Mouse (Mus musculus) Patski (cell line): ENCODE results near the gene Kantr. TPM values are rescaled to one million over a fixed set of nuclear protein-coding genes. Genes with fewer than 3 reads are reported as not detected.
"Not testable (repeated sequence)": the region's sequence is repeated elsewhere in the genome, so short reads cannot be mapped to it uniquely, and the experiment has no call there.

ENCODE experiments used
- ATAC-seq: fragments of 100-300 bp; one replicate; pipeline ENCODE4 v1.8.0; 2021
- CTCF ChIA-PET: fragments of 350-600 bp; sonication (Branson Sonifier 250); formaldehyde crosslinking; loops from one replicate; lab custom pipeline; 2022; ENCODE audit warnings: inconsistent platforms; lab: Charles Lee
- POLR2A ChIA-PET: fragments of 350-600 bp; sonication (Branson Sonifier 250); formaldehyde crosslinking; loops from one replicate; lab custom pipeline; 2022; ENCODE audit warnings: antibody characterized with exemption, inconsistent platforms; lab: Charles Lee
- DNase-seq: peaks from one replicate; pipeline ENCODE4 v3.0.0-alpha.2; 2011; ENCODE audit warnings: low read depth, low spot score
- H3K27me3 ChIP-seq: fragments of 371-371 bp; one replicate; pipeline ENCODE4 v1.5.1; 2021
- CTCF ChIP-seq: fragments of 100-300 bp; IDR thresholded peaks from one replicate; pipeline ENCODE4 v1.5.1; 2021
- in situ Hi-C: fragments of 300-500 bp; cut with MboI; formaldehyde crosslinking; loops from 3 replicates; pipeline ENCODE4 v1.11.1; 2018; ENCODE audit warnings: low pct_unique_long_range_greater_than_20kb, mixed read lengths
- polyA plus RNA-seq: library from polyadenylated mRNA; unstranded; gene quantifications from one replicate; pipeline ENCODE4 v1.2.3, GENCODE M21; 2021

The Kantr gene
- polyA plus RNA-seq, 1 experiment from 2014 or later, result 11.1 TPM

DNA sequence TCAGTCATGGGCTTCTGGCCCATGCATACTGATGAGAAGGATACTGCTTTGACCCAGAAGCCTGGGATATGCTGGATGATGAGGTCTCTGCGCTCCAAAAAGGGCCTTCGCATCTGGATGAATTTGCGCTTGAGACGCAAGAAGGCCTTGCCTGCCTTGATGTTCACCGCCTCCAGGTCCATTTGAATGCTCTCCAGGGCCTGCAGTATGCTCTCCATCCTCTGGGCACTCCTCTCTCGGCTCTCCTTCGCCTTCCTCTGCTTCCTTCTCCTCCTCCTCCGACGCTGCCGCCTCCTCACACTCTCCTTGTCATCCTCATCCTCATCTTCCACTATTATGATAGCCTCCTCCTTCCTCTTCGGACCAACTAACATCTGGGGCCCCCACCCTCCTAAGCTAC, 14.2 kb upstream of the Kantr start:
- ATAC-seq (no peak), DNase-seq (no peak)
- CTCF ChIA-PET, result no interaction called here
- H3K27me3 ChIP-seq, result peaks cover 24% of the 10 kb centered on the region
- POLR2A ChIA-PET, result no interaction called here
- in situ Hi-C loops, result loop anchor here (25.0 kb wide), 1 partner anchor 329 kb away; the partner anchor contains the start of genes Hsd17b10, Ribc1 and Smc1a
- no peak for TF ChIP-seq CTCF

DNA sequence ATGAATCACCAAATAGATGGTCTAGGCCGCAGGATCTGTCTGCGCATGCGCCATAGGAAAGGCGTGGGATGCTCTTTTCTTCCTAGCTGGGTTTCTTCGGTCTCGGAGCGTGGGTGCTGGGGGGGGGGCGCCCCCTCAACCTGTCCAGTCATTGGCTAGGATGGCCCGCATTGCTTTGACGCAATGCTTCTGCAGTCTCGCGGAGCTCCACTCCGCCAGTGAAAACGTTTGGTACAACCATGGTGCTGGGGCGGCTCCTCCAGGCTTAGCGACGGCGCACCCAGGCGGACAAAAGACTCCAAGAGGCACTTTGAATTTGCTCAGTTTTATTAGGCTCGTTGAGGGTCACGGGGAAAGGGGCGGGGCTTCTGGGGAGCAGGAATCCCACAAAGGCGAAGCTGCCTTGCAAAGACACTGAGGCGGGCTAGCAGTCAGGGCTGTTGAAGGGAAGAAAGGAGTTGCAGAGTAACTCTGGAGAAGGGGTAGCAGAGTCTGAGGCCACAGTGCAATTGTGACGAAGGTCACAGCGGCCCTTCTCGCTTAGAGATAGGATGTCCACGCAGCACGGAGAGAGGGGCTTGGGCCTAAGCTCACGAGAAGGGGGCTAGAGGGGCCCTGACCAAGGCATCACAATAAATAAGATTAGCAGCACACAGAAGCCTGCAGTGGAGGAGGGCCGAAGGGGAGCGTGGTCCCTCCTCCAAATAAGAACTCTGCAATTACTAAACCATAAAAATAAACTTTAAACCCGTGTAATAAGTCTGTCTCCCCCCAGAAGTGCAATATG, 9.4 kb upstream of the Kantr start:
- peaks cover 8% of the 10 kb centered on the region for H3K27me3 ChIP-seq
- in situ Hi-C loops, result loop anchor here (25.0 kb wide), 1 partner anchor 324 kb away; the partner anchor contains the start of genes Hsd17b10, Ribc1 and Smc1a
- ATAC-seq (peak; percentile 99), DNase-seq (peak; percentile 56)
- ChIA-PET CTCF (interaction anchor here (0.6 kb wide), 1 partner anchor 205 kb away, joined by 3 read pairs; no protein-coding TSS in a partner anchor), POLR2A (no interaction called here)
- no peak for TF ChIP-seq CTCF

DNA sequence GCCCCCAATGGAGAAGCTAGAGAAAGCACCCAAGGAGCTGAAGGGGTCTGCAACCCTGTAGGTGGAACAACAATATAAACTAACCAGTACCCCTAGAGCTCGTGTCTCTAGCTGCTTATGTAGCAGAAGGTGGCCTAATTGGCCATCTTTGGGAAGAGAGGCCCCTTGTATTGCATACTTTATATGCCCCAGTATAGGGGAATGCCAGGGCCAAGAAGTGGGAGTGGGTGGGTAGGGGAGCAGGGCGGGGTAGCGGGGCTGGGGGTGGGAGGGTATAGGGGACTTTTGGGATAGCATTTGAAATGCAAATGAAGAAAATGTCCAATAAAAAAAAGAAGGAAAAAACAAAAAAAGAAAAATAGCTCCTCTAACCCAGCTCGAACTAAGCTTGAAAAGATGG, 8.8 kb upstream of the Kantr start:
- ATAC-seq, result not testable (repeated sequence)

DNA sequence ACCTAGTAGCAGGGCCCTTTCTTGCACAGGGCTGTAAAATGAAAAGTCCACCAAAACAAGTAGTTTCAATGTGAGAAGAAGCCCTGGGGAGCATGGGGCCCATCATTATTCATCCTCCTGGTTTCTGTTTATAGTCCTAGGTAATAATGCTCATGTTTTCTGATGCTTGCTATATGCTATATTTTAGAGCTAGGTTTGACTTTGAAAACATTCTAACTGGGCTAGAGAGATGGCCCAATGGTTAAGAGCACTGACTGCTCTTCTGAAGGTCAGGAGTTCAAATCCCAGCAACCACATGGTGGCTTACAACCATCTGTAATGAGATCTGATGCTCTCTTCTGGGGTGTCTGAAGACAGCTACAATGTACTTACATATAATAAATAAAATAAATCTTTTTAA, 2.1 kb upstream of the Kantr start:
- in situ Hi-C loops, result loop anchor here (25.0 kb wide), 1 partner anchor 317 kb away; the partner anchor contains the start of genes Hsd17b10, Ribc1 and Smc1a
- not testable (repeated sequence) for DNase-seq
- peaks cover 15% of the 10 kb centered on the region for H3K27me3 ChIP-seq

More for the DNA sequence above, 8.8 kb upstream of the Kantr start:
- H3K27me3 ChIP-seq, CTCF ChIA-PET, DNase-seq, POLR2A ChIA-PET: not testable (repeated sequence)
- in situ Hi-C loops, result loop anchor here (25.0 kb wide), 1 partner anchor 324 kb away; the partner anchor contains the start of genes Hsd17b10, Ribc1 and Smc1a

DNA sequence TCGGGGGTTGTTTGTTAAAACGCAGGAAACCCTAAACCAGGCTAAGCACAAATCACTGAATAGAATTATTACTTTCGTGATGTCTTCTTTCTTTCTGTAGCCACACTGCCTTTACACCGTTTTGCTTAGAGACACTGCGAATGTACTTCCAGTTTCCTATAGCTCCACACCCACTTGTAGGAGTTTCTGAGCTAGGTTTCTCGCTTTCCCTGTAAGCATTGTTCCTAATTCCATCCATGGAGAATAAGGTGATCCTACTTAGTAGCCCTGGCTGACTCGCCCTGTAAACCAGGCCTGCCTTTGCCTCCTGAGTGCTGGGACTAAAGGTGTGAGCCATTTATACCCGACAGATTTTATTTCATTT, 376 bp upstream of the Kantr start:
- ATAC-seq (no peak), DNase-seq (no peak)
- CTCF ChIA-PET, result interaction anchor here (1.3 kb wide), 1 partner anchor 84 kb away, joined by 3 read pairs; no protein-coding TSS in a partner anchor
- POLR2A ChIA-PET, result no interaction called here
- peaks cover 12% of the 10 kb centered on the region for H3K27me3 ChIP-seq
- TF ChIP-seq CTCF, result no peak
- in situ Hi-C loops, result loop anchor here (25.0 kb wide), 1 partner anchor 315 kb away; the partner anchor contains the start of genes Hsd17b10, Ribc1 and Smc1a

More for the DNA sequence above, 2.1 kb upstream of the Kantr start:
- CTCF ChIA-PET, ATAC-seq: not testable (repeated sequence)
- POLR2A ChIA-PET, result interaction anchor here (0.7 kb wide), 1 partner anchor 14 kb away, joined by 3 read pairs; no protein-coding TSS in a partner anchor

DNA sequence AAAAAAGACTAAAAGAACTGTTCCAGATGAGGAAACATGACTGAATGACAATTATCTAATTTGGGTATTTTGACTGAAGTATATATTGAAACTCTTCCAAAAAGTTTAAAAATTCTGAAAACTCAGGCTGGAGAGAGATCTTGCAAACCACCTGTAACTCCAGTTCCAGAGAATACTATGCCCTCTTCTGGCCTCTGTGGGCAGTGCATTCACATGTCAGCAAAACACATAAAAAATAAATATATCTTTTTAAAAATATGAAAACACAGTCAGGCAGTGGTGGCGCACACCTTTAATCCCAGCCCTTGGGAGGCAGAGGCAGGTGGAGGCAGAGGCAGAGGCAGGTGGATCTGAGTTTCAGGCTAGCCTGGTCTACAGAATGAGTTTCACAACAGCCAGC, 3.7 kb downstream of the Kantr start:
- ATAC-seq (no peak), DNase-seq (no peak)
- H3K27me3 ChIP-seq, result peaks cover 24% of the 10 kb centered on the region
- TF ChIP-seq CTCF, result peak; percentile 49
- in situ Hi-C loops, result no loop called here
- CTCF ChIA-PET, result no interaction called here
- POLR2A ChIA-PET, result no interaction called here

DNA sequence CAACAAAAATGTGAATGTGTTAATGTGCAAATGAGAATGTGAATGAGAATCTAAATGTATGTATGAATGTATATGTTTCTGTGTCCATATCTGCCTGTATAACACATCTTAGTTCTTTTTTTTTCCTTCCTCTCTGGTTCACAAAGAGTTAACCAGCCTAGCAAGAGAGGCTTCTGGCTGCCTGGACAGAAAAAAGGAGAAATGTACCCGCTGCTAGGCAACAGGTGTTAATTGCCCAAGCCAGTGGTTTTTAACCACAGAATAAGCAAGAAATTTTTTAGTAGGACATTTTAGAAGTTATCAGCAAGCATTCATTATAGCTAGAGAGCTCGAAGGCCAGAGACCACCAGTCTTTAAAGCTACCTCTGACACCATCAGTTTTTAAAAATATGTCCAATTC, 4.5 kb downstream of the Kantr start:
- TF ChIP-seq CTCF, result no peak
- DNase-seq (no peak), ATAC-seq (no peak)
- peaks cover 26% of the 10 kb centered on the region for H3K27me3 ChIP-seq
- ChIA-PET CTCF (no interaction called here), POLR2A (no interaction called here)
- in situ Hi-C loops, result no loop called here

DNA sequence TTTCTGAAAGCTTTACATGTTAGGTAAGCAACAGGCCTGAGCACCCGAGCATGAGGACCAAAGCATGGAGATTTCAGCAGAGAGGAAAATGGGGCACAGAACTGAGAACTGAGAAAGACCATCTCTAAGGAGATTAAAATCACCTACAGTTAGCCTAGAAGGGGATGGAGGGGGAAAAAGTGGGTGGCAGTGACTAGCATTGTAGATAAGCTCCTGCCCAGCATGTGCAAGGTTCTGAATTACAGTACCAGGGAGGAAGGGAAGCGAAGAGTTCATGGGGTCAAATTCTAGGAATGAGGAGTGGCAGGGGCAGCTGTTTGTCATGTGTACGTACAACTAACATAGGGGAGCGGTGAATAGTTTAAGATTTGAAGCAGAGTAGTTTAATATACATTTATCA, 6.8 kb downstream of the Kantr start:
- ATAC-seq (no peak), DNase-seq (no peak)
- in situ Hi-C loops, result no loop called here
- H3K27me3 ChIP-seq, result peaks cover 33% of the 10 kb centered on the region
- TF ChIP-seq CTCF, result no peak
- CTCF ChIA-PET, result no interaction called here
- POLR2A ChIA-PET, result no interaction called here

DNA sequence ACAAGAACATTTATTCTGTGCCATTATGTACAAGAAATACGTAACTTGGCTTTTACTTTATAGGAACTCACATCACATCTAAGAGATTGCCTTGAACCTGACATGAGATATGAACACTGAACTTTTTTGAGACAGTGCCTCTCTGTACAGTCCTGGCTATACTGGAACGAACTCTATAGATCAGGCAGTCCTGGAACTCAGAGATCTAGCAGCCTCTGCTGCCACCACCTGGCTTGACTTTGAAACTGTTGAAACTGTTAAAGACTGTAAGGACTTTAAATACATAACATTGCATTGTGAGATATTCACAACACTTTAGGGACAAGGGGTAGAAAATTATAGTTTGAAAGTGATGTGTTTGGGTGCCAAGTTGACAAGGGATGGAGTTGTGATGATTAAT, 19.4 kb downstream of the Kantr start:
- ChIA-PET POLR2A (no interaction called here), CTCF (no interaction called here)
- peaks cover 22% of the 10 kb centered on the region for H3K27me3 ChIP-seq
- DNase-seq (no peak), ATAC-seq (no peak)
- TF ChIP-seq CTCF, result peak; percentile 70
- in situ Hi-C loops, result no loop called here

DNA sequence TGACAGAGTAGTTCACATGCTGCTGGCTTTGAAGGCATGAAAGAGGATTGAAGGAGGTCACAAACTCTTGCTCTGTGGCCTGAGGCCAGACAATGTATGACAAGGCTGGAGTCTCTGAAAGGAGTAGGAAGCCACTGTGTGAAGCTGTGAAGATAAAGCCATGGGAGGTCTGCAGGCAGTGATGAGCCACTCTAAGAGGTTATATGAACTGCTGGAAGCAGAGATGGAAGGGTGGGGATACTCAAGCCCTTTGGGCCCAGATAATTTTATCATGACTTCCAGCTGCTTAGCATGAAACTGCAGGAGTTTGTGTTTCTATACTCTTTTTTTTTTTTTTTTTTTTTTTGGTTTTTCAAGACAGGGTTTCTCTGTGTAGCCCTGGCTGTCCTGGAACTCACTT, 19.9 kb downstream of the Kantr start:
- TF ChIP-seq CTCF, result no peak
- no peak for DNase-seq
- in situ Hi-C loops, result no loop called here
- CTCF ChIA-PET, result no interaction called here
- ATAC-seq, result no peak
- POLR2A ChIA-PET, result no interaction called here
- H3K27me3 ChIP-seq, result peaks cover 22% of the 10 kb centered on the region

DNA sequence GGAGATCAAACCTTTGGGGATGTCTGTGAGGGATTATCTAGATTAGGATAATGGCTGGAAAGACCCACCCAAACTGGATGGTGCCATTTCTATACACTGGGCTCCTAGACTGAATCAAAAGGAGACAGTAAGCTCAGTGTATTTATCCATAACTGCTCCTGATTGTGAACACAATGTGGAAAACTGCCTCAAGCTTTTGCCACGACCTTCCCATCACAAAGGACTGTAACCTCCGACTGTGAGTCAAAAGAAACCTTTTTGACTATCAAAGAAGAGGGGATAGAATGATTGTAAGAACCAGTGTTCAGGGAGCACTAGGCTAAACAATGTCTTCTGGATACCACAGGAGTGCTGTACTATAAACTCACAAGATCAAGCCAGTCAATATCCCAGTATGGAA, 21.1 kb downstream of the Kantr start:
- in situ Hi-C loops, result no loop called here
- no peak for ATAC-seq

DNA sequence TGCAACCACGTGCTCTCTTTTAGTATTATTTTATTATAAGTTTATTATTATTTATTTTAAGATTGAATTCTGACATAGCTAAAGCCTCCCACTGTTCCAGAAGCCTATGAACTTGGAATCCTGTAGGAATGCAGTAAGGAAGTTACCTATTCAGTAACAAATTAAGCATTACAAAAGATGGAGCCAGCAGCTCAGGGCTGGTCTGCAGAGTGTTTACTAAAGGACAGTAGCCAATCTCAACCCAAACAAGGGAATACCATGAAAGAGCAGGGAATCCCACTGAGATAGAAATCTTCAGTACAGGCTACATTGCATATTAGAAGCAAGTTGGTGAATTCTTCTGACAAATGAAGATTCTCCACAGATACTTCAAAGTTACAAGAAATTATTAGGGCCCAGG, 40.3 kb downstream of the Kantr start:
- CTCF ChIA-PET, H3K27me3 ChIP-seq, ATAC-seq, in situ Hi-C loops, POLR2A ChIA-PET, DNase-seq: not testable (repeated sequence)

More for the DNA sequence above, 21.1 kb downstream of the Kantr start:
- POLR2A ChIA-PET, result interaction anchor here (0.5 kb wide), 1 partner anchor 13 kb away, joined by 3 read pairs; no protein-coding TSS in a partner anchor
- no peak for TF ChIP-seq CTCF
- CTCF ChIA-PET, result no interaction called here
- DNase-seq, result no peak
- peaks cover 22% of the 10 kb centered on the region for H3K27me3 ChIP-seq
